Mouse (Mus musculus) ES-Bruce4 (cell line): ENCODE measurements at regions not wholly inside any gene's neighbourhood (a gene's known extent, or its start where the extent isn't known, plus 50 kb on each side); places are given as distances from the start of the nearest gene placed in this dataset.

ENCODE experiments used
- H3K27ac ChIP-seq: 2 replicates; pipeline ENCODE4 v1.5.1; 2012; ENCODE audit warnings: low read length, inconsistent platforms; ENCODE audit not compliant: insufficient read depth
- H3K27me3 ChIP-seq: 2 replicates; pipeline ENCODE4 v1.6.1; 2012; ENCODE audit warnings: mild to moderate bottlenecking, low read length, inconsistent platforms; ENCODE audit not compliant: control insufficient read depth, poor library complexity, insufficient read depth, severe bottlenecking
- H3K36me3 ChIP-seq: 2 replicates; pipeline ENCODE4 v1.6.1; 2012; ENCODE audit warnings: inconsistent platforms, mild to moderate bottlenecking, low read length, moderate library complexity; ENCODE audit not compliant: control insufficient read depth, poor library complexity, insufficient read depth, severe bottlenecking
- H3K4me1 ChIP-seq: one replicate; pipeline ENCODE4 v1.8.1; 2011; ENCODE audit warnings: low read length; ENCODE audit not compliant: control insufficient read depth, insufficient read depth
- H3K4me3 ChIP-seq: 2 replicates; pipeline ENCODE4 v1.5.1; 2011; ENCODE audit warnings: low read depth, mild to moderate bottlenecking, low read length
- H3K9ac ChIP-seq: 2 replicates; pipeline ENCODE4 v1.6.1; 2012; ENCODE audit warnings: low read depth, mild to moderate bottlenecking, inconsistent platforms; ENCODE audit not compliant: poor library complexity, severe bottlenecking
- H3K9me3 ChIP-seq: replicated peaks from 2 replicates; pipeline ENCODE4 v1.6.1; 2012; ENCODE audit warnings: mild to moderate bottlenecking, low read length, inconsistent platforms; ENCODE audit not compliant: control insufficient read depth, poor library complexity, insufficient read depth, severe bottlenecking
- CTCF ChIP-seq: IDR thresholded peaks from one replicate; pipeline ENCODE4 v1.8.1; 2011; ENCODE audit warnings: low read depth, low read length
- EP300 ChIP-seq: IDR thresholded peaks from 2 replicates; pipeline ENCODE4 v1.6.1; 2011; ENCODE audit warnings: low read depth, low read length; ENCODE audit not compliant: insufficient read depth
- POLR2A ChIP-seq: IDR thresholded peaks from one replicate; pipeline ENCODE4 v1.8.1; 2011; ENCODE audit warnings: low read length; ENCODE audit not compliant: insufficient read depth

DNA sequence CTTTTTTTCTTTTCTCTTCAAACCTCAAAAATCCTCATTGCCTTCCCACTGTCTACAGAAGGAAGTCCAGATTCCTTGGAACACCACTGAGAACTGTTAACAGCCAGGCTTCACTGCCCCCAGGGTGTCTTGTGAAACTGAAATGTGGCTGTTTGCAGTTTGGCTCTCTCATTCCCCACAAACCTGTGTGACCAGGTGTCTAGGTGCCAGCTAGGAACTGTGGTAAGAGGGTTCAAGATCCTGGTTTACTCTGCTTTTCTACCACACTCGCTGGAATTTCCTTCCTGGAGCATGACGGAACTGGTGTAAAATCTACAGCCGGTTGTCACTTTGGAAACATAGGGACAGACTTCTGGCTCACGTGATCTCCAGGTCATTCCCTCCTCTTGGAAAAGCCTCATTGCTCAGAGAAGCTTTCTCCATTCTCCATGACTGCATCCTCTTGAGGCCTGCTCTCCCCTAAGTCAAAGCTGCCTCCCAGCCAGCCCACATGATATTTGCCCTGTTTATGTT, 660.2 kb downstream of the Zfp706 start:
- Histone ChIP-seq H3K36me3 (no peaks in the 10 kb centered on the region), H3K9me3 (no peaks in the 10 kb centered on the region), H3K4me1 (no peaks in the 10 kb centered on the region), H3K9ac (no peak overlapping the region), H3K4me3 (no peak overlapping the region), H3K27ac (no peak overlapping the region), H3K27me3 (no peaks in the 10 kb centered on the region)
- TF ChIP-seq POLR2A, result no peak
- TF ChIP-seq EP300, result no peak
- no peak for TF ChIP-seq CTCF

DNA sequence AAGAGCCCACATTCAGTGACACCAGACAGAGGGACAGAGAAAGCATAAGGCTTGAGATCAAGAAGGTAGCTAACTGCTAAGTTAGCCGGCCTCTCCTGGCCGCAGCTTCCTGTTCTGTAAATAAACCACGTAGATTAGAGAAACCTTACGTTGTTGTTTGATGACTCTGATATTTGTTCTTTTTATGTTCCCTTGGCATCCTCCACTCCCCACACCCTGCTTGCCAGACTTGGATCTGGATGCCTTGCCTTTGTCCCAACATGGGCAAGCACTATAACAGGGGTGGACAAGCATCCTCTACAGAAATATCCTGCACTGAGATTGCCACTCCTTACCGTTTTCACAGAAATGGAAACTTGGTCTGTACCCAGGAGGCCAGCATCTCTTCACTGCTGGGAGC, 661.4 kb downstream of the Zfp706 start:
- H3K4me1 ChIP-seq, result no peaks in the 10 kb centered on the region
- no peak overlapping the region for H3K27ac ChIP-seq
- TF ChIP-seq CTCF (no peak), EP300 (no peak), POLR2A (no peak)
- no peaks in the 10 kb centered on the region for H3K27me3 ChIP-seq
- no peak overlapping the region for H3K4me3 ChIP-seq
- no peaks in the 10 kb centered on the region for H3K36me3 ChIP-seq
- H3K9me3 ChIP-seq, result no peaks in the 10 kb centered on the region
- no peak overlapping the region for H3K9ac ChIP-seq

DNA sequence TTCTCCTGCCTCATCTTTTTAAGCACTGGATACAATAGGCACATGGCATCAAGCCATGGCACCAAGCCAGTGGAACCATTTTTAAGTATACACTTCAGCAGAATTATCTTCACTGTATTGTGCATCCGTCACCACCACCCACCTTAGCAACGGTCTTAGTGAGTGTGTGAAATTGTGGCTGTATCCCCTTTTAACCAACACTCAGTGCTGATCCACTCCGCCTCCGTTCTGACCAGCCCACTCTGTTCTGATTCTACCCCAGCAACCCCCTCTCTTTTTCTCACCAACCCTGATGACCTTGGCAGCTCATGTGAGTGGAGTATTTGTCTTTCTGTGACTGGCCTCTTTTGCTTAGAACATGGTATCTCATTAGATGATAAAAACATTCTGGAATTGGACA, 662.2 kb downstream of the Zfp706 start:
- no peaks in the 10 kb centered on the region for H3K36me3 ChIP-seq
- no peak overlapping the region for H3K27ac ChIP-seq
- no peak overlapping the region for H3K9ac ChIP-seq
- no peaks in the 10 kb centered on the region for H3K9me3 ChIP-seq
- H3K4me3 ChIP-seq, result no peak overlapping the region
- H3K27me3 ChIP-seq, result no peaks in the 10 kb centered on the region
- H3K4me1 ChIP-seq, result no peaks in the 10 kb centered on the region
- TF ChIP-seq CTCF, result no peak
- no peak for TF ChIP-seq EP300
- no peak for TF ChIP-seq POLR2A

DNA sequence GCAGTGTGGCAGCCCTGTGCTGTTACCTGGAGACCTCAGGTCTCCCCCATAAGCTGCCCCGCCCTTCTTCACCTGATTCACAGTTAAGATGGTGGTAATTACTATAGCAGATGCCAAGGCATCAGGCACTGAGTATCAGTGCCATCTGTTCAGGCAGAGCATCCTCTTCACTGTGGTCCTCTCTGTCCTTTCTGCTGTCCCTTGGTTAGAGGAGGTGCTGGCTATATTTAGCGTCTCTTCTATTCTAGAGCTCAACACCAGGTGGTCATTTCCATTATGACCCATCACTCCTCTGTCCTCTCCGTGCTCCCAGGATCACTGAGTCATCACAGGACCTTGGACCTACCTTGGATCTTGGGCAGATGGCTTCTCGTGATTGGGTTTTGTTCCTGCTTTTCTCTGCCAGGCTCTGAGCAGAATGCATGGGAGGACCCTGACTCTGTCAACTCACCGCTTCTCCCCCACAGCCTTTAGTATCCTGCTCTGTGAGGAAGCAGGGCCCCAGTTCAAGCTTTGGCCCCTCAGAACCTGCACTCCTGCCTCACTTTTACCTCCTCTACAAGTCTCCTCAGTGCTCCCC, 667.5 kb downstream of the Zfp706 start:
- Histone ChIP-seq H3K9ac (no peak overlapping the region), H3K9me3 (no peaks in the 10 kb centered on the region), H3K4me3 (no peak overlapping the region), H3K27me3 (no peaks in the 10 kb centered on the region), H3K27ac (no peak overlapping the region), H3K36me3 (no peaks in the 10 kb centered on the region), H3K4me1 (no peaks in the 10 kb centered on the region)
- no peak for TF ChIP-seq POLR2A
- no peak for TF ChIP-seq CTCF
- no peak for TF ChIP-seq EP300

DNA sequence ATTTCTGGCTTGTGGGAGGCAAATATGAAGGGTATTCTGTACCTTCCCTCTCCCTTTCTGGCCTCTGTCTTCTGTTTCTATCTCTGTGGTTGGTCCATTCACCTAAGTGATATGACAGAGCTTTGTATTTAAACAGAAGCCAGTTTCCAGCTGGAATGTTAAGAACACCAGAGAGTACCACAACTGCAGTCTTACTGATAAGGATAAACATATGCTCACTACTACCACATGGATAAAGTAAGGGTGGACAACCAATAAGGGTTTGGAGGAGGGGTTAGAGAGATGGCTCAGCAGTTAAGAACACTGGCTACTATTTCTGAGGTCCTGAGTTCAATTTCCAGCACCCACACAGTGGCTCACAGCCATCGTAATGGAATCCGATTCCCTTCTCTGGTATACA, 668.8 kb downstream of the Zfp706 start:
- TF ChIP-seq POLR2A, result no peak
- TF ChIP-seq CTCF, result no peak
- no peak for TF ChIP-seq EP300
- Histone ChIP-seq H3K4me1 (no peaks in the 10 kb centered on the region), H3K27ac (no peak overlapping the region), H3K9me3 (no peaks in the 10 kb centered on the region), H3K4me3 (no peak overlapping the region), H3K27me3 (no peaks in the 10 kb centered on the region), H3K9ac (no peak overlapping the region), H3K36me3 (no peaks in the 10 kb centered on the region)

DNA sequence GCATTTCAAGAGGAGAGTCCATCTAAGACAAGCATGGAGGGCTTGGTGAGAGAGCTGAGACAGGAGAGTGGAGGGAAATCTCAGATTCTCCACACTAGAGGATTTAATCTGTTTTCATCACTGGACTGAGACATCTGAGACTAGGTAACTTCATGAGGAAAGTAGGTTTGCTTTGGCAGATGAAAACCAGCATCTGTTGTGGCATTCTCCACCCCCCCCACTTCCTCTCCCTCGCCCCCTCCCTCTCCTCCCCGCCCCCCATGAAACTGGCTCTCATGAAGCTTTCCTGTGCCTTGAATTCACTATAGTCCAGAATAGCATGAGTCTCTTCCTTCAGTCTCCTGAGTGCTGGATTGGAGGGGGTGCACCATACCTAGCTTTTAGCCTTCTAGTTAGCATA, 670.7 kb downstream of the Zfp706 start:
- Histone ChIP-seq H3K27me3 (no peaks in the 10 kb centered on the region), H3K9ac (no peak overlapping the region)

More for the DNA sequence above, 670.7 kb downstream of the Zfp706 start:
- H3K36me3 ChIP-seq, result no peaks in the 10 kb centered on the region
- TF ChIP-seq POLR2A (no peak), EP300 (no peak), CTCF (no peak)
- H3K9me3 ChIP-seq, result no peaks in the 10 kb centered on the region
- no peak overlapping the region for H3K27ac ChIP-seq
- no peaks in the 10 kb centered on the region for H3K4me1 ChIP-seq
- no peak overlapping the region for H3K4me3 ChIP-seq
